Mouse (Mus musculus): ENCODE results near the gene Rasgrp3. TPM values are rescaled to one million over a fixed set of nuclear protein-coding genes. Genes with fewer than 3 reads are reported as not detected.

Rasgrp3 gene
- total and polyA plus RNA-seq, 2 experiments from 2014 or later: 4.4 to 5.5 TPM

- TF ChIP-seq CTCF (IDR thresholded peaks at IDR 0.05; ENCODE audit: low read depth): no peak
- Histone ChIP-seq H3K4me1 (ENCODE audit: insufficient read depth) (no peaks in the 10 kb centered on the region), H3K9ac (no peak overlapping the region), H3K36me3 (ENCODE audit: insufficient read depth) (peaks cover 21% of the 10 kb centered on the region), H3K27ac (ENCODE audit: low read depth, low read length) (no peak overlapping the region), H3K27me3 (ENCODE audit: insufficient read depth, low read length) (no peaks in the 10 kb centered on the region), H3K4me3 (ENCODE audit: low read depth, low read length) (no peak overlapping the region), H3K9me3 (ENCODE audit: low read length) (no peaks in the 10 kb centered on the region), H3K4me2 (ENCODE audit: low read depth) (no peak overlapping the region)
- WGBS: 97% methylated on average over 12 of the region's 12 CpGs
- ATAC-seq (no peak), DNase-seq (no peak)
Measured at GRCm38 (mm10) chr17:75538431-75538830, 102.7 kb downstream of the Rasgrp3 start.

DNA sequence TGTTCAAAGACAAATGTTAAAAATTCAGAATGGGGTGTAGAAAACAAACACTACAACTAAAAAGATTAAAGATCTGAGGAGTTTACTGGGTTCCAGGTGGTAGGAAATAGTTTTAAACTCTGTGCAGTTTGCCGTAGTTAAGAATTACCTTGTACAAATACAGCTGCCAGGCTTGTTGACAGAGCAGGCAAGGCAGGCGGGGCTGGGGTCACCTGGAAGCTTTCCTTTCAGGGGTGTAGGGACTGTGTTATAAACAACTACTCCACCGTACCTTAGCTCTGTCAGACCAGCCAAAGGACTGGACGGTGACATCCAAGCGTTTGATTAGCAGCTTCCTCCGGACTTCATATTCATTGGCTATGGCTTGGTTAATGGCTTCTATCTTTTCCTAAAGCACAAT is 103.4 kb downstream of the Rasgrp3 start:
- DNase-seq: no peak
- peaks cover 23% of the 10 kb centered on the region for H3K36me3 ChIP-seq (ENCODE audit: insufficient read depth)
- no peaks in the 10 kb centered on the region for H3K27me3 ChIP-seq (ENCODE audit: insufficient read depth, low read length)
- H3K27ac ChIP-seq (ENCODE audit: low read depth, low read length): no peak overlapping the region
- TF ChIP-seq CTCF (IDR thresholded peaks at IDR 0.05; ENCODE audit: low read depth): no peak
- H3K9me3 ChIP-seq (ENCODE audit: low read length): no peaks in the 10 kb centered on the region
- no peak overlapping the region for H3K9ac ChIP-seq
- no peak overlapping the region for H3K4me2 ChIP-seq (ENCODE audit: low read depth)
- 94% methylated on average over 6 of the region's 6 CpGs for WGBS
- H3K4me1 ChIP-seq (ENCODE audit: insufficient read depth): no peaks in the 10 kb centered on the region
- H3K4me3 ChIP-seq (ENCODE audit: low read depth, low read length): no peak overlapping the region
- ATAC-seq: no peak

GRCm38 (mm10) chr17:75539841-75540240 is 104.1 kb downstream of the Rasgrp3 start:
- no peak overlapping the region for H3K4me3 ChIP-seq (ENCODE audit: low read depth, low read length)
- TF ChIP-seq CTCF (IDR thresholded peaks at IDR 0.05; ENCODE audit: low read depth): no peak
- WGBS: 86% methylated on average over 5 of the region's 5 CpGs
- H3K4me2 ChIP-seq (ENCODE audit: low read depth): no peak overlapping the region
- no peaks in the 10 kb centered on the region for H3K27me3 ChIP-seq (ENCODE audit: insufficient read depth, low read length)
- H3K4me1 ChIP-seq (ENCODE audit: insufficient read depth): no peaks in the 10 kb centered on the region
- peaks cover 29% of the 10 kb centered on the region for H3K36me3 ChIP-seq (ENCODE audit: insufficient read depth)
- no peaks in the 10 kb centered on the region for H3K9me3 ChIP-seq (ENCODE audit: low read length)
- no peak for ATAC-seq
- H3K9ac ChIP-seq: no peak overlapping the region
- no peak overlapping the region for H3K27ac ChIP-seq (ENCODE audit: low read depth, low read length)
- DNase-seq: no peak

GRCm38 (mm10) chr17:75543434-75543833 is 107.7 kb downstream of the Rasgrp3 start:
- no peaks in the 10 kb centered on the region for H3K9me3 ChIP-seq (ENCODE audit: low read length)
- H3K4me1 ChIP-seq (ENCODE audit: insufficient read depth): no peaks in the 10 kb centered on the region
- 96% methylated on average over 7 of the region's 7 CpGs for WGBS
- no peaks in the 10 kb centered on the region for H3K27me3 ChIP-seq (ENCODE audit: insufficient read depth, low read length)
- no peak for TF ChIP-seq CTCF (IDR thresholded peaks at IDR 0.05; ENCODE audit: low read depth)
- DNase-seq (no peak), ATAC-seq (no peak)
- H3K4me3 ChIP-seq (ENCODE audit: low read depth, low read length): no peak overlapping the region
- no peak overlapping the region for H3K4me2 ChIP-seq (ENCODE audit: low read depth)
- peaks cover 31% of the 10 kb centered on the region for H3K36me3 ChIP-seq (ENCODE audit: insufficient read depth)
- no peak overlapping the region for H3K27ac ChIP-seq (ENCODE audit: low read depth, low read length)
- no peak overlapping the region for H3K9ac ChIP-seq

- H3K4me3 ChIP-seq (ENCODE audit: low read depth, low read length): no peak overlapping the region
- H3K4me1 ChIP-seq (ENCODE audit: insufficient read depth): no peaks in the 10 kb centered on the region
- no peak for TF ChIP-seq CTCF (IDR thresholded peaks at IDR 0.05; ENCODE audit: low read depth)
- DNase-seq: no peak
- H3K27ac ChIP-seq (ENCODE audit: low read depth, low read length): no peak overlapping the region
- no peak overlapping the region for H3K9ac ChIP-seq
- no peak overlapping the region for H3K4me2 ChIP-seq (ENCODE audit: low read depth)
- ATAC-seq: no peak
- H3K9me3 ChIP-seq (ENCODE audit: low read length): no peaks in the 10 kb centered on the region
- no peaks in the 10 kb centered on the region for H3K27me3 ChIP-seq (ENCODE audit: insufficient read depth, low read length)
- H3K36me3 ChIP-seq (ENCODE audit: insufficient read depth): peaks cover 23% of the 10 kb centered on the region
- 91% methylated on average over 7 of the region's 7 CpGs for WGBS
Measured at GRCm38 (mm10) chr17:75544262-75544661, 108.6 kb downstream of the Rasgrp3 start.

- ATAC-seq: no peak
- DNase-seq: no peak
- Histone ChIP-seq H3K4me1 (ENCODE audit: insufficient read depth) (no peaks in the 10 kb centered on the region), H3K4me3 (ENCODE audit: low read depth, low read length) (peak overlapping the region; percentile 58), H3K27ac (ENCODE audit: low read depth, low read length) (no peak overlapping the region), H3K9ac (peak overlapping the region; percentile 66), H3K4me2 (ENCODE audit: low read depth) (peak overlapping the region; percentile 58), H3K9me3 (ENCODE audit: low read length) (no peaks in the 10 kb centered on the region), H3K36me3 (ENCODE audit: insufficient read depth) (peaks cover 4% of the 10 kb centered on the region), H3K27me3 (ENCODE audit: insufficient read depth, low read length) (no peaks in the 10 kb centered on the region)
- WGBS: 39% methylated on average over 11 of the region's 11 CpGs
- no peak for TF ChIP-seq CTCF (IDR thresholded peaks at IDR 0.05; ENCODE audit: low read depth)
Measured at GRCm38 (mm10) chr17:75550771-75551413, 115.2 kb downstream of the Rasgrp3 start.

GRCm38 (mm10) chr17:75551512-75552400 is 116.1 kb downstream of the Rasgrp3 start, which contains the start of gene Fam98a:
Gene Fam98a (minus strand): TSS chr17:75551946.
- Histone ChIP-seq H3K27ac (ENCODE audit: low read depth, low read length) (no peak within 1 kb of the TSS; the same call in 1 of the 2 replicates), H3K4me2 (ENCODE audit: low read depth) (peak within 1 kb of the TSS; percentile 58), H3K9ac (peak within 1 kb of the TSS; percentile 66), H3K4me1 (ENCODE audit: insufficient read depth) (no peaks in the 10 kb centered on the region), H3K36me3 (ENCODE audit: insufficient read depth) (peaks cover 2% of the 10 kb centered on the region), H3K4me3 (ENCODE audit: low read depth, low read length) (peak within 1 kb of the TSS; percentile 58), H3K27me3 (ENCODE audit: insufficient read depth, low read length) (no peaks in the 10 kb centered on the region), H3K9me3 (ENCODE audit: low read length) (no peaks in the 10 kb centered on the region)
- under 1% methylated on average over 56 of the region's 56 CpGs for WGBS
- ATAC-seq (peak; percentile 99), DNase-seq (peak; percentile 100)
- peak; percentile 91 for TF ChIP-seq CTCF (IDR thresholded peaks at IDR 0.05; ENCODE audit: low read depth)

Data from forebrain, postnatal 0 days (tissue).